Mouse (Mus musculus): ENCODE results near the gene Uqcc1.
A peak's percentile ranks its signal among the peaks of the same experiment; 100 is the strongest.
"Not testable (repeated sequence)": the region's sequence is repeated elsewhere in the genome, so short reads cannot be mapped to it uniquely, and the experiment has no call there.

Uqcc1 gene

GRCm38 (mm10) chr2:155860102-155860501 lies 70.0 kb downstream of the Uqcc1 start:
- no peak for DNase-seq (ENCODE audit: low read depth)

- DNase-seq (ENCODE audit: low read depth), result no peak
Observed at GRCm38 (mm10) chr2:155852536-155852935, 77.6 kb downstream of the Uqcc1 start.

GRCm38 (mm10) chr2:155850120-155850519 lies 80.0 kb downstream of the Uqcc1 start:
- no peak for DNase-seq (ENCODE audit: low read depth)

GRCm38 (mm10) chr2:155849464-155849863 lies 80.6 kb downstream of the Uqcc1 start:
- no peak for DNase-seq (ENCODE audit: low read depth)

- peak; percentile 86 for DNase-seq (ENCODE audit: low read depth)
Observed at GRCm38 (mm10) chr2:155848291-155848690, 81.8 kb downstream of the Uqcc1 start.

GRCm38 (mm10) chr2:155846930-155847329 lies 83.2 kb downstream of the Uqcc1 start:
- DNase-seq (ENCODE audit: low read depth), result no peak

- no peak for DNase-seq (ENCODE audit: low read depth)
Observed at GRCm38 (mm10) chr2:155838961-155839360, 91.1 kb downstream of the Uqcc1 start.

GRCm38 (mm10) chr2:155837961-155838360 lies 92.1 kb downstream of the Uqcc1 start:
- DNase-seq (ENCODE audit: low read depth), result no peak

GRCm38 (mm10) chr2:155834732-155835131 lies 95.4 kb downstream of the Uqcc1 start, which contains the start of gene Fam83c:
Gene Fam83c (minus strand): TSS chr2:155834854.
- no peak for DNase-seq (ENCODE audit: low read depth)

GRCm38 (mm10) chr2:155832087-155832486 lies 98.0 kb downstream of the Uqcc1 start:
- DNase-seq (ENCODE audit: low read depth), result not testable (repeated sequence)

- DNase-seq (ENCODE audit: low read depth), result no peak
Observed at GRCm38 (mm10) chr2:155831302-155831701, 98.8 kb downstream of the Uqcc1 start.

GRCm38 (mm10) chr2:155830841-155831240 lies 99.3 kb downstream of the Uqcc1 start:
- DNase-seq (ENCODE audit: low read depth), result no peak

GRCm38 (mm10) chr2:155826630-155827424 lies 103.3 kb downstream of the Uqcc1 start, which contains the start of gene Eif6:
Gene Eif6 (minus strand): TSS chr2:155826925.
- peak; percentile 94 for DNase-seq (ENCODE audit: low read depth)

GRCm38 (mm10) chr2:155825904-155826629 lies 104.0 kb downstream of the Uqcc1 start:
- DNase-seq (ENCODE audit: low read depth), result peak; percentile 69

GRCm38 (mm10) chr2:155823722-155824121 lies 106.4 kb downstream of the Uqcc1 start:
- DNase-seq (ENCODE audit: low read depth), result no peak

- DNase-seq (ENCODE audit: low read depth), result no peak
Observed at GRCm38 (mm10) chr2:155820779-155821178, 109.3 kb downstream of the Uqcc1 start.

GRCm38 (mm10) chr2:155819449-155820251 lies 110.5 kb downstream of the Uqcc1 start:
- DNase-seq (ENCODE audit: low read depth), result no peak

- no peak for DNase-seq (ENCODE audit: low read depth)
Observed at GRCm38 (mm10) chr2:155819392-155819448, 110.9 kb downstream of the Uqcc1 start, which contains the start of gene BC029722. Gene BC029722 (minus strand): TSS chr2:155819426.

GRCm38 (mm10) chr2:155818596-155819391 lies 111.3 kb downstream of the Uqcc1 start:
- peak; percentile 98 for DNase-seq (ENCODE audit: low read depth)

- no peak for DNase-seq (ENCODE audit: low read depth)
Observed at GRCm38 (mm10) chr2:155817301-155818245, 112.5 kb downstream of the Uqcc1 start.

GRCm38 (mm10) chr2:155816179-155816578 lies 113.9 kb downstream of the Uqcc1 start:
- no peak for DNase-seq (ENCODE audit: low read depth)

Data from induced T-regulatory cell, adult 2 months (primary cell).